Mouse (Mus musculus) brown adipose tissue, adult 24 weeks (tissue): ENCODE results near the gene Gm21887. TPM values are rescaled to one million over a fixed set of nuclear protein-coding genes. Genes with fewer than 3 reads are reported as not detected.
"Not testable (repeated sequence)": the region's sequence is repeated elsewhere in the genome, so short reads cannot be mapped to it uniquely, and the experiment has no call there.

Experiments used
- H3K27ac ChIP-seq: fragments of 200-500 bp; replicated peaks from 2 replicates; pipeline ENCODE4 v1.5.1; 2012; ENCODE audit warnings: low read depth, mild to moderate bottlenecking, low read length
- H3K4me1 ChIP-seq: fragments of 200-500 bp; 2 replicates; pipeline ENCODE4 v1.6.1; 2012; ENCODE audit warnings: low read length, mixed read lengths; ENCODE audit not compliant: control insufficient read depth, insufficient read depth, insufficient read length
- H3K4me3 ChIP-seq: fragments of 200-500 bp; 2 replicates; pipeline ENCODE4 v1.5.1; 2012; ENCODE audit warnings: low read depth, mild to moderate bottlenecking, low read length, moderate library complexity; ENCODE audit not compliant: insufficient read depth
- polyA plus RNA-seq: library from polyadenylated mRNA; stranded (reverse); fragments of >200 nt; gene quantifications from 2 replicates; pipeline ENCODE4 v1.2.4, GENCODE M21; 2012; ENCODE audit not compliant: missing spikeins, insufficient read depth, insufficient read length

Gene Gm21887
- 19.2 and 24.7 TPM in 2 replicates for polyA plus RNA-seq

DNA sequence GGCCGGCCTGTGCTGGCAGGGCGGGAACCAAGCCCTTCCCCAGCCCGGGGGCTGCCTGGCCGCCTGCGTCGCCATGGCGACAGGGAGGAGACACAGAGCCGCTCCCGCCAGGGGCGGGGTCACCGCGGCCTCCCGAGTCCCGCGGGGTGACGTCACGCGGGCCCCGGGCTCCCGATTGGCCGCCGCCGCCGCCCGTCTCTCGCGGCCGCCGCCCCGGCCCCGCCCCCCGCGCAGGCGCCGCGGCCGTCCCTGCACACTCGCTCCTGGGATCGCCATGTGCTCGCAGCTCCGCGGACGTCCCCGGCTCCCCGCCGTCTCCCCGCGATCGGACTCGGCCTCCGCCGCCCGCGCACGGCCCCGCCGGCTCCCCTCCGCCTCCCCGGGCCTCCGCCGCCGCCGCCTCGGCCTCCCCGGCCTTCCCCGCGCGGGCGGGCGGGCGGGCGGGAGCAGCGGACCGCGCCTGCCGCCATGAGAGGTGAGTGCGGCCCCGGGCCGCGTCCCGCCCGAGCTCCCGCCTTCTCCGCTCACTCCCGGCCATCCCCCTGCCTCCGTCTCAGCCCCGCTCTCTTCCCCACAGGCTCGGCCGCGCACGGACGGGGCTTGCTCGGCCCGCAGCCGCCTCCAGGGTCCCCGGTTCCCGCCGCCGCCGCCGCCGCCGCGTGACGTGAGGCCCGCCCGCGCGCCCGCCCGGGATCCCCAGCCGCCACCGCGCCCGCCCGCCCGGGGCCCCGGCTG lies at the start of gene Gm21887:
Gene Gm21887, plus strand, starts transcription at position 644 of the 735 bp plus-strand sequence.
- Histone ChIP-seq H3K27ac (peak within 1 kb of the TSS; percentile 60), H3K4me3 (peak within 1 kb of the TSS; percentile 61)
- H3K4me1 ChIP-seq: not testable (repeated sequence)

- Histone ChIP-seq H3K4me3 (no peak overlapping the region), H3K4me1 (peaks cover 4% of the 10 kb centered on the region; the same call in 1 of the 2 replicates), H3K27ac (no peak overlapping the region)
These were observed 40.1 kb upstream of the Gm21887 start for GRCm38 (mm10) chrX:169969337-169969736.

- H3K4me1 ChIP-seq, H3K4me3 ChIP-seq, H3K27ac ChIP-seq: not testable (repeated sequence)
These were observed 39.7 kb upstream of the Gm21887 start for GRCm38 (mm10) chrX:169969765-169970164.

GRCm38 (mm10) chrX:169970546-169970945 lies 38.9 kb upstream of the Gm21887 start:
- not testable (repeated sequence) for H3K27ac ChIP-seq, H3K4me1 ChIP-seq, H3K4me3 ChIP-seq

- peak overlapping the region; percentile 62; the same call in 1 of the 2 replicates for H3K27ac ChIP-seq
- not testable (repeated sequence) for H3K4me3 ChIP-seq, H3K4me1 ChIP-seq
These were observed 37.9 kb upstream of the Gm21887 start for GRCm38 (mm10) chrX:169971562-169971961.

- not testable (repeated sequence) for H3K4me1 ChIP-seq, H3K4me3 ChIP-seq
- peak overlapping the region; percentile 62 for H3K27ac ChIP-seq
These were observed 37.3 kb upstream of the Gm21887 start for GRCm38 (mm10) chrX:169972131-169972530.

DNA sequence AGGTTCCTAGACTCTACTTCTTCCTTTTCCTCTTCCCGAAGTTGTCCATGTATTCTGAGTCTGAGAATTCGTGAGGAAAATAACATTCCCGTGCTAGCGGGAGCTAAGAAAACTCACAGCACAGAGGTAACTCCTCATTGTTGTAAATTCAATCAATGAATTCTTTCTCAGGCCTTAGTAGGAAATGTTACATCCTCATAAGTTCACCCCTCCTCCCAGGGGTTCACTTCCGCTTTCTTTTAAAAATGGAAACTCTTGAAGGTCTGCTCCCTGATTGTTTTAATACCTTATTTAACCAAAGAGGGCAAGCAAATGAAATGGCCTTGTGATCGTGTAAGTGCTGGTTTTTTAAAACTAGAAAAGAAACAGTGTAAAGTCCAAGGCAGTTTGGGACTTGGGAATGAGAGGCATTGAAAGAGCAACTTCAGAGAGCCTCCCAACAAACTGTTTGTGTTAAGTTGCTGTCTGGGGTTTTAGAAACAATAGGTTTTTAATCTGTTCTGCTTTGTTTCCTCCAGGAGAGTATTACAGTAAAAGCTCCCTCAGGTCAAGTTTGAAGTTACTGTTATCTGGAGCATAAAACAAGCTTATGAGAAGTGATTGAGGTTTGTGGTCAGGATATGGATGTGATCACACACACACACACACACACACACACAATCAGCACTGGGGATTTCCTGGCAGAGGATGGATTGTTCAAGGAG lies 36.5 kb upstream of the Gm21887 start:
- peak overlapping the region; percentile 62 for H3K27ac ChIP-seq
- H3K4me3 ChIP-seq, H3K4me1 ChIP-seq: not testable (repeated sequence)

DNA sequence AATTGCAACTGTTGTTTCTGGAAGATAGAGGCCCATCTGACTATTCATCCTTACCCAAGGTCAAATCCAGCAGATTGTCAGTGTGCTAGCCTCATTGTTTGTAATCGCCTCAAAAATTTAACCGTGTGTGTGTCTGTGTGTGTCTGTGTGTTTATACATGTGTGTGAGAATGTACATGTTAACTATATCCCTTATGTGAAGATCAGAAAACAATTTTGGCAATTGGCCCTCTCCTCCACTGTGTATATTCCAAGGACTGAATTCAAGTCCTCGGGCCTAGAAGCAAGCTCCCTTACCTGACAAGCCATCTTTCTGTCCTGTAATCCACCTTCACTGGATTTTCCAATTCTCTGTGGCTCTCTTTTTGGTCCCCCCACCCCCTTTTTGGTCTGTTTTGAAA lies 35.7 kb upstream of the Gm21887 start:
- not testable (repeated sequence) for H3K27ac ChIP-seq, H3K4me3 ChIP-seq, H3K4me1 ChIP-seq

DNA sequence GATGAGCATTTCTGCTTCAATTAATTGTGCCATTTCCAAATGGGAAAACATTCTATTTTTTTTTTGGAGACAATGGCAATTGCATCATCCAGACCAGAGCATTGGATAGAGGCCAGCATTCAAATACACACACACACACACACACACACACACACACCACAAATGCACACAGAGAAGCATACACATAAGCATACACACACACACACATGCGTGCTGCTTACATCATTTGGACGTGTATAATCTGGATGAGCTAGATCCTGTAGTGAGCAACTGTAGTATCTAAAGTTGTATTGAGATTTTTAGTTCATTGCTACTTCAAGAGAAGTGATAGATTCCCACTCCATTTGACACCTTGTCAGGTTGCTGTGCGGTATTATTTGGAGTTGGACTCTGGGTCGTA lies 35.0 kb upstream of the Gm21887 start:
- H3K27ac ChIP-seq: 0 out of 2 replicates have a peak overlapping the region, but pooled peaks have one; percentile 1
- not testable (repeated sequence) for H3K4me3 ChIP-seq, H3K4me1 ChIP-seq

- H3K4me3 ChIP-seq, H3K4me1 ChIP-seq: not testable (repeated sequence)
- H3K27ac ChIP-seq: peak overlapping the region; percentile 3
These were observed 34.5 kb upstream of the Gm21887 start for GRCm38 (mm10) chrX:169974974-169975373.

DNA sequence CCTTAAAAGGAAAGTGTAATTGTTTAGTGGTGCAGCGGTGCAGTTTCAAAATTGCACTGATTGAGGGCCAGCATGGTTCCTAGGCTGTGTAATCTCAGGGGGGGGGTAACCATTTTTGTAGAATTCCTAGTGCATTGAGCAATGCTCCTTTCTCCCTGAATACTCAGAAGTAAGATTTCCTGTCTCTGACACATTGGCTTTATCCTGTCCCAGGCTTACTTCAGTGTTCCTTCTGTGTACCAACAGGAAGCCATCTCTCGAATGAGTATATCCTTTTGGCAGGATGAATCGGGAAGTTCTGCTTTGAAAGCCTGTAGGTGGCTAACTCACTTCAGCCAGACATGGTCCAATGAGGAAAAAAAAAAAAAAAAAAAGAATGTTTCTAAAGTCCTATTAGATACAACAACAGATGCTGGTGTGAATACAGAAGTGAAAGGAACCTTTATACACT lies 33.8 kb upstream of the Gm21887 start:
- not testable (repeated sequence) for H3K4me3 ChIP-seq, H3K27ac ChIP-seq, H3K4me1 ChIP-seq

GRCm38 (mm10) chrX:169976340-169976739 lies 33.1 kb upstream of the Gm21887 start:
- H3K4me1 ChIP-seq, H3K27ac ChIP-seq, H3K4me3 ChIP-seq: not testable (repeated sequence)

DNA sequence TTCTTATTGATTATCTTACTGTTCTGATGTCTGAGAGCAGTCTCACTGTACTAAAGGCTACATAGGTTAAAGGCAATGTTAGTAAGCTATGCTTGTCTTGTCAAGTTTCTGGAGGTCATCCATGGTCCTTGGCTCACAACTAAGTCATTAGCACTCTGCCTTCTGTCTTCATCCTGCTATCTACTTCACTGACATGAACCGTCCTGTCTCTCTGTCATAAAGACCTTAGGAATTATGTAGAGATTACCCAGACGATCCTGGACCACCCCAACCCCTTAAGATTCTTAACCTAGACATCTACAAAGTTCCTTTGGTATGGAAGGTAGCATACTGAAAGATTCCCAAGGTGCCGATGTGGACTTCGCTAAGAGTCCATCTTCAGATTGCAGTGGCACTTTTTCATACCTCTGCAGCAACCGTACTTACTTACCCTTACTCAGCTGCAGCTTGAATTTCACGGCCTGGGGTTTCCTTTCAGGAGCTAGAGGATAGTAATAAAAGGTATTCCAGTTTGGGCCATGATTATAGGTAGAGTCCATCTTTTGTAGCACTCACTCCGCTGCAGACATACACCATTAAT lies 31.5 kb upstream of the Gm21887 start:
- H3K4me1 ChIP-seq: not testable (repeated sequence)
- Histone ChIP-seq H3K27ac (peak overlapping the region; percentile 40), H3K4me3 (peak overlapping the region; percentile 34)

DNA sequence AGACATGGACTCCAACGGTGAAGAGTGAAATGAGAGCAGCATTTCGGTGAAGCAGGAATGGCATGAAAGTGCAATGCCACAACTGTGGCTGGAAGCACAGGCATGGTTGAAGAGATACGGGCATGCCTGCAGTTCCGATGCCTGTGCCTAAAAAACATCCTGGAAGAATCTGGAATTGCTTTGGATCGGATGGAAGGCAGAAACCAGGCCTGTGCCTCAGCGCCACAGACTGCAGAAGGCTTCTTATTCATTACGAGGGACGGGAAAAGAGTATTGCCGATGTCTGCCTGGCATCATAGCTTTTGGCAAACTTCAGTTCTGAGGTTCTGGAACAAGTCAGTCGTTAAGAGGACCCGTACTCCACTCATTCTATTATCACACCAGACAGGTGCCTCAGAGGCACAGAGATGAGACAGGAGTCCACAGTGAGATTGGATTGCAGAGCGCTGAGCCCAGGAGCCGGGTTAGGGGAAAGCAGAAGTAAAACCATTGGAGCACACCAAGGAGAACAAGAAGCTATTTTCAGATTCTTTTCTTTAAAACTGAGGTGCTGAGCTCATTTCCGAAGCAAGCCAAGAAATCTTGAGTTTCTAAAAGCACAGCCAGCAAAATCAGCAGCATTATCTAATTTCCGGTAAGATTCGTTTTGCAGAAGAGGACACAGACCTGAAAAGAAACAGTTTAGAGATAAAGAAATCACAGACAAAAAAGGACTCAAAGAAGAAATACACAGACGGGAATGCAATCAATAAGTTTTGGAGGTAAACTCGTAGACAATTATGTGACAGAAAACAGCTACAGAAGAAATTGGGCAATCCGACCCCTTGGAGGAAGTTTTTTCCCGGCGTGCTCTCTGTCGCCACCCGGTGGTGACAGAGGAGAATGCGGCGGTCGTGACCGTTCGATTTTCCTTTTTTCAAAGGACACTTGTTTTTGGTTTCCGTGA lies 30.8 kb upstream of the Gm21887 start:
- not testable (repeated sequence) for H3K4me1 ChIP-seq
- H3K4me3 ChIP-seq: peak overlapping the region; percentile 34
- peak overlapping the region; percentile 40 for H3K27ac ChIP-seq
